Mouse (Mus musculus) bone marrow, adult 2 months (tissue): Measurements from ENCODE around the gene Alx3.

Experiments used
- CTCF ChIP-seq: fragments of 200-500 bp; IDR thresholded peaks from 2 replicates; pipeline ENCODE4 v1.5.1; 2011; ENCODE audit warnings: low read length, control low read depth; ENCODE audit not compliant: control insufficient read depth, insufficient read depth
- POLR2A ChIP-seq: fragments of 200-500 bp; IDR thresholded peaks from 2 replicates; pipeline ENCODE4 v1.6.1; 2011; ENCODE audit warnings: low read depth, mild to moderate bottlenecking, control low read depth, low read length, borderline replicate concordance; ENCODE audit not compliant: control insufficient read depth

DNA sequence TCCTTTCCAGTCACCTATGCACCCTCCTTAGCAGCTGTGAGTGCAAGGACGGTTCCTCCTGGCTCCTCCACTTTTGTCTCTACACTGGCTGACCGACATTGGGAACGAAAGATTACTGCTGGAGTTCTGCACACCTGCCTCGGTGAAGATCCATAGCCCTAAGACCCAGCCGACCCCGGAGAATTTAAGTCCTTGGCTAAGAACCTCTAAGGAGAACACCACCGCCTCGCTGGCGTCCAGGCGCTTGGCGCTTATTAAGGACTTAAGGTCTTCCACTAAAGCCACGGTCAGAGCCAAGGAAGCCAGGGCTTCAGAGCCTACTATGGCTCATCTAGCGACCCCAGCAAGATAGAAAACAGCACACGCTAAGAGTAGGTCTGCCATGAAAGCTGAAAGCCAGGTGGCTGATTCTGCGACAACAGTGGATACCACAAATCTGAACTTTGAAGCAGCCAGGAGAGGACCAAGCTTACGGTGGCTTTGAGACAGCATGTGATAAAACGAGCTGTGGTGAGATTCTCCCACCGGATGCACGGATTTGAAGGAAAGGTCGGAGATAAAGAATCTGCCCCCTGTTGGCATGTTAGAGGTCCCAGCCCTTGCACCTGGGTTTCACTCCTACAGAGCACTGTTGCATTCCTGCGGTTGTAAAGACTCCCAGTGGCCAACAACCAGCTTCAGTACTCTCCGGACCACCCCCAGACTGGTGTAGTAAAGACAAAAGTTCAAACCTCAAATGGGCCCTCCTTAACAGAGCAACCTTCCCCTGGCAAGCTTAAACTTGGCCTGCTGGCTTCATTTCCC lies 3.0 kb downstream of the Alx3 start:
- TF ChIP-seq CTCF, result no peak
- TF ChIP-seq POLR2A, result no peak
